ENCODE assay signal across 15 mouse cellular contexts in genomic region chr15:85717008-85717407, GRCm38 (mm10). TPM values are rescaled to one million over a fixed set of nuclear protein-coding genes. Genes with fewer than 3 reads are reported as not detected.
DNase-seq lines count a peak whose midpoint lies in the region; ATAC-seq and TF ChIP-seq lines count a peak whose summit lies in the region.
"Had no signal": no experiment of that assay in that cellular context is flagged by ENCODE, and none has a peak within 500 bp of the region (broad histone marks: within the 10 kb centered on the region; RNA-seq: fewer than 3 reads in every experiment).

No protein-coding gene starts in this region.

- no peak for TF ChIP-seq CTCF in liver, adult 2 months (IDR thresholded peaks at IDR 0.05; ENCODE audit: low read depth, low read length)

- WGBS in liver, adult 2 months = 18% methylated on average over 4 of the region's 4 CpGs
- 66% methylated on average over 4 of the region's 4 CpGs for WGBS in liver, embryonic 11.5 days

- no peak for TF ChIP-seq POLR2A in liver, adult 2 months (IDR thresholded peaks at IDR 0.05; ENCODE audit: extremely low read depth, insufficient read depth, low read length)

- H3K9ac ChIP-seq in liver, adult 2 months (ENCODE audit: low read depth, low read length) = peak overlapping the region; percentile 19; the same call in 1 of the 2 replicates
- H3K9ac ChIP-seq in liver, embryonic 11.5 days (ENCODE audit: low read depth, low read length) = no peak overlapping the region
- H3K9ac ChIP-seq: forebrain, embryonic 13.5 days; forebrain, postnatal 0 days had no signal

- H3K9me3 ChIP-seq in liver, embryonic 11.5 days (ENCODE audit: control insufficient read depth, low read length) = no peaks in the 10 kb centered on the region
- H3K9me3 ChIP-seq: embryonic facial prominence, embryonic 10.5 days; forebrain, embryonic 13.5 days had no signal

- no peak overlapping the region for H3K4me3 ChIP-seq in liver, adult 2 months (ENCODE audit: insufficient read depth, low read depth, low read length)
- H3K4me3 ChIP-seq in liver, embryonic 11.5 days (ENCODE audit: low read depth, low read length) = no peak overlapping the region
- H3K4me3 ChIP-seq: embryonic facial prominence, embryonic 10.5 days; forebrain, embryonic 13.5 days had no signal

- H3K27me3 ChIP-seq in liver, adult 2 months (ENCODE audit: control insufficient read depth, insufficient read depth, low read length) = no peaks in the 10 kb centered on the region
- no peaks in the 10 kb centered on the region; the same call in 1 of the 2 replicates for H3K27me3 ChIP-seq in liver, embryonic 11.5 days (replicated peaks; ENCODE audit: control insufficient read depth, insufficient read depth, low read length)

- no peak for ATAC-seq in liver, embryonic 11.5 days (replicated peaks; ENCODE audit: low FRiP score)
- ATAC-seq: forebrain, embryonic 13.5 days; hindbrain, embryonic 16.5 days; inflammation-experienced regulatory T-cells, adult 6 months; intestine, postnatal 0 days had no signal

- no peaks in the 10 kb centered on the region for H3K36me3 ChIP-seq in liver, adult 2 months (ENCODE audit: control insufficient read depth, insufficient read depth, low read length)
- no peaks in the 10 kb centered on the region for H3K36me3 ChIP-seq in liver, embryonic 11.5 days (ENCODE audit: control insufficient read depth, insufficient read depth, low read length)
- H3K36me3 ChIP-seq: embryonic facial prominence, embryonic 10.5 days had no signal

- H3K4me2 ChIP-seq in liver, embryonic 11.5 days = no peak overlapping the region
- H3K4me2 ChIP-seq: forebrain, embryonic 13.5 days had no signal

- DNase-seq in cerebellum, postnatal 10 days = peak; percentile 39 to 56
- DNase-seq in cerebellum, adult 11 months = no peak
- DNase-seq in heart, adult 18-20 months = peak; percentile 58
- DNase-seq in heart, postnatal 4 days = no peak
- peak; percentile 89 for DNase-seq in liver, adult 2 months (ENCODE audit: extremely low read depth, low read depth, low spot score)
- no peak for DNase-seq in liver, embryonic 11.5 days (ENCODE audit: low spot score)
- DNase-seq: adrenal gland, adult 8-10 months; forebrain, postnatal 0 days; gastrocnemius, postnatal 14 days; kidney, adult 8-10 months had no signal

- H3K27ac ChIP-seq in liver, adult 2 months (replicated peaks; ENCODE audit: insufficient read depth, low read depth, low read length) = peak overlapping the region; percentile 68
- no peak overlapping the region for H3K27ac ChIP-seq in liver, embryonic 11.5 days (ENCODE audit: low read depth, low read length)
- H3K27ac ChIP-seq: embryonic facial prominence, embryonic 10.5 days; forebrain, embryonic 13.5 days had no signal

- H3K79me2 ChIP-seq in liver, adult 2 months (ENCODE audit: control insufficient read depth, insufficient read depth, low read length) = no peaks in the 10 kb centered on the region

- peaks cover 35% of the 10 kb centered on the region for H3K4me1 ChIP-seq in liver, adult 2 months (ENCODE audit: control insufficient read depth, insufficient read depth, low read length)
- H3K4me1 ChIP-seq in liver, embryonic 11.5 days (replicated peaks; ENCODE audit: control insufficient read depth, insufficient read depth, low read length) = no peaks in the 10 kb centered on the region
- H3K4me1 ChIP-seq: embryonic facial prominence, embryonic 10.5 days; forebrain, embryonic 13.5 days had no signal

RNA-seq across cellular contexts. Expression of gene Ppara, which starts 17.8 kb away (rescaled TPM):
- total RNA-seq in heart, adult 18-20 months (2021) = 10 to 100 TPM; 73.1 to 74.9 TPM
- 10 to 100 TPM; 24.0 to 29.6 TPM for total RNA-seq in heart, postnatal 4 days (2021)
- total RNA-seq in liver, adult 2 months (2014; rRNA removed) = 184 and 206 TPM in 2 replicates
- polyA plus RNA-seq in liver, adult 2 months (2012; rRNA removed) = 36.2 and 39.8 TPM in 2 replicates
- polyA plus RNA-seq in liver, embryonic 11.5 days (2014; fragmentation: Nextera tagmentation; extraction: Ambion mirVana) = 2.5 and 3.4 TPM in 2 replicates
- polyA plus RNA-seq: inflammation-experienced regulatory T-cells, adult 6 months had no signal

Comparison
In these comparisons a context has a peak if more than half of its experiments do, and no peak if none do; other contexts are left out.
1. DNase-seq: peak in cerebellum, postnatal 10 days (2 of 2), heart, adult 18-20 months (2 of 2) and liver, adult 2 months (single experiment); none in cerebellum, adult 11 months (single experiment), heart, postnatal 4 days (single experiment) and liver, embryonic 11.5 days (single experiment).